Mouse (Mus musculus): ENCODE data around the gene Rps18. TPM values are rescaled to one million over a fixed set of nuclear protein-coding genes. Genes with fewer than 3 reads are reported as not detected.
"Not testable (repeated sequence)": the region's sequence is repeated elsewhere in the genome, so short reads cannot be mapped to it uniquely, and the experiment has no call there.

Gene Rps18
- polyA plus RNA-seq, 1 experiment, result not detected

DNA sequence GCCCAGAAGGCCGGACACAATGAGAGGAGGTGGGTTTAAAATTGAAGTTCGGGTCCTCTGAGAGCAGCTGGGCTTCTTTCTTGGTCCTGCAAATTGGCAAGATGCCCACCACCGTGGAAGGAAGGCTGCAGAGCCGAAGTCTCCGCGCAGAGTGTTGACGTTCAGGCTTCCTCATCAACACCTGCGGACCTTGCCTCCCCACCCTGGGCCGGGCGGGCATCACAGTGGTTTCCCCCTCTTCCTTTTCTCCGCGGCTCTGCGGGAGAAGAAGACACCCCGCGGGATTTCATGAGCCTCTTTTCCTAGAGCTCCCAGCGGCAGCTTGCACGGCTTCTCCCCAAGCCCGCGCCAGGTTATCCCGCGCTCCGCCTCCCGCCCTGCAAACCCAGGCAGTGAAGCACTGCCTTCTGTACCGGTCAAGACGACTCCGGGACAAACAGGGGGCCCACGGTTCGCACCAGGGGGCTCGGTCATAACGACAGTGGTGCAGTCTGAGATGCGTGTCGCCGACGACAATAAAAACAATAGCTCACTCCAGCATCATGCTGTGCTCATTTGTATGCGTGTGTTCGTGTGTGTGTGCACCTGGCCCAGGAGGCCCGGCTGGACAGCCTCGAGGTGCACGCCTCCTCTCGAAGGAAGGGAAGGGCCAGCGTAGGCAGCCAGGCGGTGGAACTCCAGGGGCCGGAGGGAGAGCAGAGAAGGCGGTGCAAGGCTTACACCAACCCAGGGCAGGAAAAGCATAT is 47.3 kb downstream of the Rps18 start:
- Histone ChIP-seq H3K4me1 (ENCODE audit: control insufficient read depth, insufficient read depth, low read length) (peaks cover 15% of the 10 kb centered on the region), H3K27ac (ENCODE audit: insufficient read depth, low read depth, low read length) (peak overlapping the region; percentile 22), H3K4me3 (ENCODE audit: insufficient read depth, low read depth, low read length) (peak overlapping the region; percentile 54)
- TF ChIP-seq CTCF (IDR thresholded peaks at IDR 0.05; ENCODE audit: insufficient read depth, low read depth, low read length) (no peak), POLR2A (IDR thresholded peaks at IDR 0.05; ENCODE audit: insufficient read depth, low read depth, low read length) (no peak)
- WGBS, result under 1% methylated on average over 44 of the region's 44 CpGs

DNA sequence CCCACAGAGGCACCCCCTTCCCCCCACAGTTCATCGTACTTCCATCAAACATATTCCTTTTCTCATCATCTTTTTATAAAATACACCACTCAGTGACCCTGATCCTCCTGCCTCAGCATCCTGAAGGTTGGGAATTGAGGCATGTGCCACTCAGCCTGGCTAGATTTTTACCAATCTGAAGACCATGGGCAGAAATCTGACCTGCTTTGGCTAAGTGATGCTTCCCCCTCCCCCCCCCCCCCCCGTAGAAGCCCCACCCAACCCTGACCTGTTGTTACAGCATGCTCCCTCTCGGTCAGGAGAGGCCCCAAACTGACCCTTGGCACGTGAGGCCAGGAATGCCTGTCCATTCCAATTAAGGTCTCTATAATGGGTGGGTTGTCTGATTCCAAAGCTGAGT is 51.0 kb downstream of the Rps18 start, which contains the start of gene Platr17:
Gene Platr17 (plus strand): TSS at position 301 of the 400 bp plus-strand sequence.
- H3K4me1 ChIP-seq (ENCODE audit: control insufficient read depth, insufficient read depth, low read length); H3K27ac ChIP-seq (ENCODE audit: insufficient read depth, low read depth, low read length); H3K4me3 ChIP-seq (ENCODE audit: insufficient read depth, low read depth, low read length): not testable (repeated sequence)
- WGBS, result 32% methylated on average over 4 of the region's 4 CpGs

DNA sequence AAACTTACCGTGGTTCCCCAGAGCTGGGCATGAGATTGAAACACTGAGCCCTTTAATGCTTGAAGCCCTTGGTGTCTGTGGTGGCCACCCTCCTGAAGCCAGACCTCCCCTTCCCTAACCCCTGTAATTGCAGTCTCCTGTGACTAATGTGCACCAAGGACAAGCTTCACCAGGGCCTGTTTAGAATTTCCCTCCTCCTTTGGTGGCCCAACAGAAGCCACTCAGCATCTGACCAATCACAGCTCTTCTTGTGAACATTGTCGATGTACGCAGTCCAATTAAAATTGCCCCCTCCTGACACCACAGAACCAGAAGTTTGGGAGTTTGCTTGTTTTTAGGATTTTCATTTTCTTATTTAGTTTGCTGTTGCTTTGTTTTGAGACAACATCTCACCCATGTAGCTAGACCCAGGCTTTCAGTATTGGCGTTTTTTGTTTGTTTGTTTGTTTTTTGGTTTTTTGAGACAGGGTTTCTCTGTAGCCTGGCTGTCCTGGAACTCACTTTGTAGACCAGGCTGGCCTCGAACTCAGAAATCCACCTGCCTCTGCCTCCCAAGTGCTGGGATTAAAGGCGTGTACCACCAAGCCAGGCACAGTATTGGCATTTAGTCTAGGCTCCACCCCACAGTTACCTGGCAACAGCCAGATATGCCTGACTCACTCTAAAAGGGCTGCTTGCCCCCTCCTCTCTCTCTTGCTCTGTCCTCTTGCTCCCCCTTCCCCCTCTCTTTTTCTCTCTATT is 51.7 kb downstream of the Rps18 start:
- 65% methylated on average over 6 of the region's 6 CpGs for WGBS
- H3K4me3 ChIP-seq (ENCODE audit: insufficient read depth, low read depth, low read length); H3K4me1 ChIP-seq (ENCODE audit: control insufficient read depth, insufficient read depth, low read length); H3K27ac ChIP-seq (ENCODE audit: insufficient read depth, low read depth, low read length): not testable (repeated sequence)

DNA sequence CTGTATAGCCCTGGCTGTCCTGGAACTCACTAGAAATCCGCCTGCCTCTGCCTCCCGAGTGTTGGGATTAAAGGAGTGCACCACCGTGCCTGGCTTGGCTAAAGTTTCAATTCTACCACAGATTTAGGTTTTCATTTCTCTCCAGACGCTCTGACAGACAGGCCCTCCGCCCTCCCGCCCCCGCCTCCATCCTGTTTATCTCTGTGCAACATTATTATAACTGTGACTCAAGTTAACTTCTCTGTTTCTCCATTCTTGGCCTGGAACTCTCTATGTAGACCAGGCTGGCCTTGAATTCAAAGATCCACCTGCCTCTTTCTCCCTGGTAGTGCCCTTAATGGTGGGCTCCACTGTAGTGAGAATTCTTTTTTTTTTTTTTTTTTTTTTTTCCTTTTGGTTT is 53.3 kb downstream of the Rps18 start:
- TF ChIP-seq POLR2A (IDR thresholded peaks at IDR 0.05; ENCODE audit: insufficient read depth, low read depth, low read length) (no peak), CTCF (IDR thresholded peaks at IDR 0.05; ENCODE audit: insufficient read depth, low read depth, low read length) (no peak)
- Histone ChIP-seq H3K4me1 (ENCODE audit: control insufficient read depth, insufficient read depth, low read length) (no peaks in the 10 kb centered on the region), H3K4me3 (ENCODE audit: insufficient read depth, low read depth, low read length) (no peak overlapping the region), H3K27ac (ENCODE audit: insufficient read depth, low read depth, low read length) (no peak overlapping the region)
- 75% methylated on average over 7 of the region's 7 CpGs for WGBS

DNA sequence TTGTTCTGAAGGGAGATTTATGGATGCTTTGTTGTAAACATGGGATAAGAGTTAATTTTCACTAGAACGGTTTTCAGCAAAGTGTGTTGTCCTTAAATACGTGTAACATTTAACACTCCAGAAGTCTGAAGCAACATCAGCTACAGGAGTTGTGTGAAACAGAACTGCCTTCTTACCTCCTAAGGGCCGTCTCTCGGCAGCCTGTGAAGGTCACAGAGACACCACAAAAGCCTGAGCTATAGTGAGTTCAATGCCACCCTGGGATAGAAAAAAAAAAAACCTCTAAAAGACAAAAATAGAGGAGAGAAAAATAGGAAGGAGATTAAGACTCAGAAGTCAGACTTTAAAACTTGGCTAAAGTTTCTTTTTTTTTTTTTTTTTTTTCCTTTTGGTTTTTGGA is 53.7 kb downstream of the Rps18 start:
- Histone ChIP-seq H3K27ac (ENCODE audit: insufficient read depth, low read depth, low read length) (no peak overlapping the region), H3K4me1 (ENCODE audit: control insufficient read depth, insufficient read depth, low read length) (no peaks in the 10 kb centered on the region), H3K4me3 (ENCODE audit: insufficient read depth, low read depth, low read length) (no peak overlapping the region)
- no peak for TF ChIP-seq CTCF (IDR thresholded peaks at IDR 0.05; ENCODE audit: insufficient read depth, low read depth, low read length)
- TF ChIP-seq POLR2A (IDR thresholded peaks at IDR 0.05; ENCODE audit: insufficient read depth, low read depth, low read length), result no peak
- WGBS, result 69% methylated on average over 4 of the region's 4 CpGs

Other genes with a start within 250 kb of the Rps18 start
- not detected in 2 replicates for gene March2, start 237.3 kb downstream of the Rps18 start, polyA plus RNA-seq (2012; ENCODE audit: insufficient read depth, insufficient read length, low replicate concordance, missing spikeins)
- 744 TPM in 1 of 2 replicates, not detected in the other for gene Rab11b, start 195.5 kb downstream of the Rps18 start, polyA plus RNA-seq (2012; ENCODE audit: insufficient read depth, insufficient read length, low replicate concordance, missing spikeins)
- gene Angptl4, start 174.2 kb downstream of the Rps18 start, polyA plus RNA-seq (2012; ENCODE audit: insufficient read depth, insufficient read length, low replicate concordance, missing spikeins), result not detected in 2 replicates
- not detected in 2 replicates for gene Kank3, start 145.5 kb downstream of the Rps18 start, polyA plus RNA-seq (2012; ENCODE audit: insufficient read depth, insufficient read length, low replicate concordance, missing spikeins)
- gene Rps28, start 131.4 kb downstream of the Rps18 start, polyA plus RNA-seq (2012; ENCODE audit: insufficient read depth, insufficient read length, low replicate concordance, missing spikeins), result not detected in 2 replicates
- gene Ndufa7, start 131.4 kb downstream of the Rps18 start, polyA plus RNA-seq (2012; ENCODE audit: insufficient read depth, insufficient read length, low replicate concordance, missing spikeins), result 751 TPM in 1 of 2 replicates, not detected in the other
- not detected in 2 replicates for gene Cd320, start 112.9 kb downstream of the Rps18 start, polyA plus RNA-seq (2012; ENCODE audit: insufficient read depth, insufficient read length, low replicate concordance, missing spikeins)
- gene Gm7029, start 82.2 kb downstream of the Rps18 start, polyA plus RNA-seq (2012; ENCODE audit: insufficient read depth, insufficient read length, low replicate concordance, missing spikeins), result not detected in 2 replicates
- not detected in 2 replicates for gene Kifc1, start 65.3 kb downstream of the Rps18 start, polyA plus RNA-seq (2012; ENCODE audit: insufficient read depth, insufficient read length, low replicate concordance, missing spikeins)
- gene Platr17, start 50.9 kb downstream of the Rps18 start, polyA plus RNA-seq (2012; ENCODE audit: insufficient read depth, insufficient read length, low replicate concordance, missing spikeins), result not detected in 2 replicates
- not detected in 2 replicates for gene Daxx, start 46.6 kb downstream of the Rps18 start, polyA plus RNA-seq (2012; ENCODE audit: insufficient read depth, insufficient read length, low replicate concordance, missing spikeins)
- gene Tapbp, start 40.1 kb downstream of the Rps18 start, polyA plus RNA-seq (2012; ENCODE audit: insufficient read depth, insufficient read length, low replicate concordance, missing spikeins), result 118 TPM in 1 of 2 replicates, not detected in the other
- gene Zbtb22, start 40.1 kb downstream of the Rps18 start, polyA plus RNA-seq (2012; ENCODE audit: insufficient read depth, insufficient read length, low replicate concordance, missing spikeins), result not detected in 2 replicates
- gene Rgl2, start 26.5 kb downstream of the Rps18 start, polyA plus RNA-seq (2012; ENCODE audit: insufficient read depth, insufficient read length, low replicate concordance, missing spikeins), result 671 TPM in 1 of 2 replicates, not detected in the other
- gene Pfdn6, start 15.7 kb downstream of the Rps18 start, polyA plus RNA-seq (2012; ENCODE audit: insufficient read depth, insufficient read length, low replicate concordance, missing spikeins), result not detected in 2 replicates
- gene Wdr46, start 15.3 kb downstream of the Rps18 start, polyA plus RNA-seq (2012; ENCODE audit: insufficient read depth, insufficient read length, low replicate concordance, missing spikeins), result not detected in 2 replicates
- not detected in 2 replicates for gene B3galt4, start 4.5 kb downstream of the Rps18 start, polyA plus RNA-seq (2012; ENCODE audit: insufficient read depth, insufficient read length, low replicate concordance, missing spikeins)
- gene Vps52, start 189 bp downstream of the Rps18 start, polyA plus RNA-seq (2012; ENCODE audit: insufficient read depth, insufficient read length, low replicate concordance, missing spikeins), result not detected in 2 replicates
- not detected in 2 replicates for gene H2-K1, start 44.3 kb upstream of the Rps18 start, polyA plus RNA-seq (2012; ENCODE audit: insufficient read depth, insufficient read length, low replicate concordance, missing spikeins)
- not detected in 2 replicates for gene Ring1, start 68.7 kb upstream of the Rps18 start, polyA plus RNA-seq (2012; ENCODE audit: insufficient read depth, insufficient read length, low replicate concordance, missing spikeins)
- not detected in 2 replicates for gene H2-Ke6, start 72.1 kb upstream of the Rps18 start, polyA plus RNA-seq (2012; ENCODE audit: insufficient read depth, insufficient read length, low replicate concordance, missing spikeins)
- gene Slc39a7, start 75.7 kb upstream of the Rps18 start, polyA plus RNA-seq (2012; ENCODE audit: insufficient read depth, insufficient read length, low replicate concordance, missing spikeins), result not detected in 2 replicates
- not detected in 2 replicates for gene Rxrb, start 75.8 kb upstream of the Rps18 start, polyA plus RNA-seq (2012; ENCODE audit: insufficient read depth, insufficient read length, low replicate concordance, missing spikeins)
- gene Col11a2, start 83.4 kb upstream of the Rps18 start, polyA plus RNA-seq (2012; ENCODE audit: insufficient read depth, insufficient read length, low replicate concordance, missing spikeins), result not detected in 2 replicates
- not detected in 2 replicates for gene H2-Oa, start 136.3 kb upstream of the Rps18 start, polyA plus RNA-seq (2012; ENCODE audit: insufficient read depth, insufficient read length, low replicate concordance, missing spikeins)
- gene H2-DMa, start 163.5 kb upstream of the Rps18 start, polyA plus RNA-seq (2012; ENCODE audit: insufficient read depth, insufficient read length, low replicate concordance, missing spikeins), result not detected in 2 replicates
- gene Brd2, start 166.6 kb upstream of the Rps18 start, polyA plus RNA-seq (2012; ENCODE audit: insufficient read depth, insufficient read length, low replicate concordance, missing spikeins), result 233 TPM in 1 of 2 replicates, not detected in the other
- gene H2-DMb2, start 187.3 kb upstream of the Rps18 start, polyA plus RNA-seq (2012; ENCODE audit: insufficient read depth, insufficient read length, low replicate concordance, missing spikeins), result not detected in 2 replicates
- not detected in 2 replicates for gene H2-DMb1, start 197.1 kb upstream of the Rps18 start, polyA plus RNA-seq (2012; ENCODE audit: insufficient read depth, insufficient read length, low replicate concordance, missing spikeins)
- not detected in 2 replicates for gene Tap1, start 231.6 kb upstream of the Rps18 start, polyA plus RNA-seq (2012; ENCODE audit: insufficient read depth, insufficient read length, low replicate concordance, missing spikeins)
- 272 TPM in 1 of 2 replicates, not detected in the other for gene Psmb9, start 231.8 kb upstream of the Rps18 start, polyA plus RNA-seq (2012; ENCODE audit: insufficient read depth, insufficient read length, low replicate concordance, missing spikeins)
- gene Psmb8, start 241.7 kb upstream of the Rps18 start, polyA plus RNA-seq (2012; ENCODE audit: insufficient read depth, insufficient read length, low replicate concordance, missing spikeins), result not detected in 2 replicates
- gene Tap2, start 247.5 kb upstream of the Rps18 start, polyA plus RNA-seq (2012; ENCODE audit: insufficient read depth, insufficient read length, low replicate concordance, missing spikeins), result 159 TPM in 1 of 2 replicates, not detected in the other